In the genomic region with DNA sequence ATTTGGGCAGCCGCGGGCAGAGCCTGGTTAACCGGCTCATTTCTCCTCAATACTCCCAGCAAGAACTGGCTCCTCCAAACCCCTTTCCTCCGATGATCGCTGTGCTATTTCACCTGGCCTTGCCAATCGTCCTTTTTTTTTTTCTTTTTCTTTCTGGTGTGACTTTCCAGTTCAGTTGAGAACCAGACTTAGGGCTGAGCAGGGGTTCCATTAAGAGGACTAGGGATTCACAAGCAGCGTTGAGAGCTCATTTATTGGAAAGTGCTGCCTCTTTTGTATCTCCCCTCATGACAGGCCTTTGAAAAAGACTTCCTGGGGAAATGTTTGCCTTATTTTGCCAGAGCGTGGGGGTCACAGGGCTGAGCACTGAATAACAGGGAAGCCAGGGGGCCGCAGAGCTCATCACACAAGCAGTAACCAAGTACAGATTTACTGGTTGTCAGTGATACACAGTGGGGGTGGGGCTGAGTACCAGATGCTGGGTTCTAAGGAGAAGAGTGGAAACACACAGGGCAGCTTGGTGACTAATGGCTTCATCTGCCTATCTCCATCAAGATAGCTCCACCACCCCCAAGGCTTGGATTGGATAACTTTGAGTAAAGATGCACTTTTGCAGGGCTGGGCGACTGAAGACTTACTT, we compare ENCODE assay signal across 9 mouse cellular contexts. TPM values are rescaled to one million over a fixed set of nuclear protein-coding genes. Genes with fewer than 3 reads are reported as not detected.
DNase-seq lines count a peak whose midpoint lies in the region; ATAC-seq lines count a peak whose summit lies in the region.
"Had no signal": no experiment of that assay in that cellular context is flagged by ENCODE, and none has a peak within 500 bp of the region (broad histone marks: within the 10 kb centered on the region; RNA-seq: fewer than 3 reads in every experiment).

No protein-coding gene starts in this region.

- 6% methylated on average over 10 of the region's 10 CpGs for WGBS in hindbrain, embryonic 15.5 days
- WGBS in midbrain, embryonic 15.5 days = 7% methylated on average over 10 of the region's 10 CpGs

- intact Hi-C loops in heart, postnatal 36 days (cut with DNase I) = loop anchor here (10.0 kb wide), 1 partner anchor 177 kb away; no protein-coding TSS in a partner anchor

- peak overlapping the region; percentile 81 for H3K9ac ChIP-seq in hindbrain, embryonic 15.5 days
- peak overlapping the region; percentile 75 for H3K9ac ChIP-seq in midbrain, embryonic 15.5 days

- H3K36me3 ChIP-seq in hindbrain, embryonic 15.5 days = no peaks in the 10 kb centered on the region
- no peaks in the 10 kb centered on the region for H3K36me3 ChIP-seq in midbrain, embryonic 15.5 days (replicated peaks)

- peaks cover 4% of the 10 kb centered on the region; the same call in 1 of the 2 replicates for H3K27me3 ChIP-seq in hindbrain, embryonic 15.5 days
- H3K27me3 ChIP-seq in midbrain, embryonic 15.5 days (replicated peaks) = no peaks in the 10 kb centered on the region

- peak overlapping the region; percentile 97 for H3K4me2 ChIP-seq in hindbrain, embryonic 15.5 days
- peak overlapping the region; percentile 86 for H3K4me2 ChIP-seq in midbrain, embryonic 15.5 days

- no peaks in the 10 kb centered on the region for H3K9me3 ChIP-seq in hindbrain, embryonic 15.5 days
- H3K9me3 ChIP-seq in midbrain, embryonic 15.5 days = no peaks in the 10 kb centered on the region

- H3K27ac ChIP-seq in hindbrain, embryonic 15.5 days (replicated peaks) = no peak overlapping the region; the same call in 1 of the 2 replicates
- peak overlapping the region; percentile 76; the same call in 1 of the 2 replicates for H3K27ac ChIP-seq in midbrain, embryonic 15.5 days

- no peak for ATAC-seq in hindbrain, embryonic 15.5 days (ENCODE audit: low FRiP score, low read depth)
- no peak for ATAC-seq in midbrain, embryonic 15.5 days (replicated peaks)
- ATAC-seq in megakaryocyte progenitor cell, adult 5-6 weeks (replicated peaks; ENCODE audit: poor library complexity) = no peak

- DNase-seq in heart, adult 11 months = peak; percentile 53
- no peak for DNase-seq in heart, postnatal 36 days
- peak; percentile 69 for DNase-seq in embryo, embryonic 10.5 days (ENCODE audit: low spot score)
- DNase-seq in testis, postnatal 14 days (ENCODE audit: low spot score) = no peak
- no peak for DNase-seq in cerebellum, adult 11 months
- DNase-seq: adrenal gland, postnatal 14 days had no signal

- H3K4me1 ChIP-seq in hindbrain, embryonic 15.5 days (replicated peaks) = peaks cover 44% of the 10 kb centered on the region
- peaks cover 30% of the 10 kb centered on the region for H3K4me1 ChIP-seq in midbrain, embryonic 15.5 days

- H3K4me3 ChIP-seq in hindbrain, embryonic 15.5 days = peak overlapping the region; percentile 61
- H3K4me3 ChIP-seq in midbrain, embryonic 15.5 days = peak overlapping the region; percentile 63

RNA-seq across cellular contexts. Expression of gene Sorcs3, which starts 2.0 kb away (rescaled TPM):
- not detected for total RNA-seq in heart, postnatal 36 days (2021)
- 15.6 and 16.3 TPM in 2 replicates for polyA plus RNA-seq in hindbrain, embryonic 15.5 days (2015; fragmentation: Nextera tagmentation; extraction: Ambion mirVana)
- 17.3 and 19.1 TPM in 2 replicates for polyA plus RNA-seq in midbrain, embryonic 15.5 days (2015; fragmentation: Nextera tagmentation; extraction: Ambion mirVana)
- total RNA-seq in megakaryocyte progenitor cell, adult 5-6 weeks (2015) = not detected in 2 replicates
- total RNA-seq in megakaryocyte progenitor cell, adult 5-6 weeks (2017) = 0.21 TPM in 1 of 2 replicates, not detected in the other
- total RNA-seq: adrenal gland, postnatal 14 days had no signal

Comparison
In these comparisons a context has a peak if more than half of its experiments do, and no peak if none do; other contexts are left out.
1. DNase-seq: peak in heart, adult 11 months (single experiment) and embryo, embryonic 10.5 days (single experiment); none in heart, postnatal 36 days (0 of 2), testis, postnatal 14 days (single experiment) and cerebellum, adult 11 months (single experiment).